Mouse (Mus musculus) embryo, embryonic 11 days (tissue): ENCODE measurements around the gene Atp5h.

Experiments
- DNase-seq: peaks from one replicate; pipeline ENCODE4 v3.0.0-alpha.2; 2015

The Atp5h gene

GRCm38 (mm10) chr11:115435596-115436337, 16.0 kb upstream of the Atp5h start:
- peak; percentile 79 for DNase-seq

- no peak for DNase-seq
These were observed 13.6 kb upstream of the Atp5h start for GRCm38 (mm10) chr11:115433342-115433741.

- DNase-seq, result no peak
These were observed 13.1 kb upstream of the Atp5h start for GRCm38 (mm10) chr11:115432814-115433213.

GRCm38 (mm10) chr11:115430561-115430960, 10.8 kb upstream of the Atp5h start:
- no peak for DNase-seq

- DNase-seq, result no peak
These were observed 9.5 kb upstream of the Atp5h start for GRCm38 (mm10) chr11:115429307-115429706.

GRCm38 (mm10) chr11:115427482-115428331, 7.9 kb upstream of the Atp5h start:
- peak; percentile 93 for DNase-seq

- DNase-seq, result no peak
These were observed 5.9 kb upstream of the Atp5h start for GRCm38 (mm10) chr11:115425671-115426070.

- no peak for DNase-seq
These were observed 4.9 kb upstream of the Atp5h start for GRCm38 (mm10) chr11:115424666-115425065.

GRCm38 (mm10) chr11:115423091-115423490, 3.3 kb upstream of the Atp5h start:
- no peak for DNase-seq

- DNase-seq, result no peak
These were observed 2.2 kb upstream of the Atp5h start for GRCm38 (mm10) chr11:115421972-115422371.

- no peak for DNase-seq
These were observed 1.6 kb upstream of the Atp5h start for GRCm38 (mm10) chr11:115421328-115421727.

- DNase-seq, result peak; percentile 70
These were observed 801 bp upstream of the Atp5h start for GRCm38 (mm10) chr11:115420336-115421190.

- DNase-seq, result peak; percentile 60
These were observed 10.2 kb downstream of the Atp5h start for GRCm38 (mm10) chr11:115409556-115409955.

- DNase-seq, result no peak
These were observed 11.4 kb downstream of the Atp5h start for GRCm38 (mm10) chr11:115408266-115408920.

GRCm38 (mm10) chr11:115406858-115407401, 12.8 kb downstream of the Atp5h start:
- no peak for DNase-seq

- no peak for DNase-seq
These were observed 14.0 kb downstream of the Atp5h start for GRCm38 (mm10) chr11:115405723-115406122.

- DNase-seq, result peak; percentile 95
These were observed 16.2 kb downstream of the Atp5h start, which contains the start of gene Mrpl58 for GRCm38 (mm10) chr11:115403338-115404124. Mrpl58 (plus strand) TSS chr11:115403752.

GRCm38 (mm10) chr11:115400630-115401391, 19.0 kb downstream of the Atp5h start:
- DNase-seq, result no peak

- no peak for DNase-seq
These were observed 19.6 kb downstream of the Atp5h start for GRCm38 (mm10) chr11:115400126-115400525.

GRCm38 (mm10) chr11:115398085-115398484, 21.7 kb downstream of the Atp5h start:
- no peak for DNase-seq
